Mouse (Mus musculus) erythroid progenitor cell, adult 5-6 weeks (primary cell): ENCODE data around the gene Gas7. TPM values are rescaled to one million over a fixed set of nuclear protein-coding genes. Genes with fewer than 3 reads are reported as not detected.

Source experiments
- ATAC-seq: replicated peaks from 2 replicates; pipeline ENCODE4 v1.8.0; 2016; ENCODE audit warnings: moderate number of reproducible peaks, mild to moderate bottlenecking, moderate TSS enrichment, inconsistent platforms; ENCODE audit not compliant: poor library complexity, low FRiP score, severe bottlenecking
- total RNA-seq, 2 experiments: library from RNA; stranded (forward) in 1 of 2; stranded (reverse) in 1 of 2; fragments of 150-400 nt in 1 of 2; fragments of 186-747, 209-891 nt in 1 of 2; gene quantifications; 2 replicates each; pipeline versions ENCODE4 v1.2.3 to v1.2.4; 2015 to 2017; ENCODE audit warnings: low replicate concordance in 2 of 2

Gas7 gene
- total RNA-seq, 2 experiments from 2014 or later: 6.4 to 14.3 TPM

DNA sequence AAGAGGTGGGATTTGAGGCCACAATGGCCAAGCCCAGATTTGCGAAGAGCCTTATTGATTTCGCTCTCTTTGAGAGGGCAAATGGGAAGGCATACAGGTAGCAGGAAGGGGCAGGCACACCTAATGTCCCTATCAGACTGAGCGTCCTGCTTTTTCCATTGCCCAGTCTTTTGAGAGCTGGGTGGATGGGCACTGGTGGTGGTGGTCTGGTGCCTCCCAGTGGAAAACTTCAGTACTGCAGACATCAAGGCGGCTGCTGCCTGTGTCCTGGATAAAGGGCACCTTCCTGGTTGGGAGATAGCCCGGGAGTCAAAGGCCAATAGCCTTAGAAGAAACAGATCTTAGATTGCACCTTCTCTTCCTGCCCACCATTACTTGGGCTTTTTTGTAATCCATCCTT is 192.5 kb downstream of the Gas7 start:
- no peak for ATAC-seq

DNA sequence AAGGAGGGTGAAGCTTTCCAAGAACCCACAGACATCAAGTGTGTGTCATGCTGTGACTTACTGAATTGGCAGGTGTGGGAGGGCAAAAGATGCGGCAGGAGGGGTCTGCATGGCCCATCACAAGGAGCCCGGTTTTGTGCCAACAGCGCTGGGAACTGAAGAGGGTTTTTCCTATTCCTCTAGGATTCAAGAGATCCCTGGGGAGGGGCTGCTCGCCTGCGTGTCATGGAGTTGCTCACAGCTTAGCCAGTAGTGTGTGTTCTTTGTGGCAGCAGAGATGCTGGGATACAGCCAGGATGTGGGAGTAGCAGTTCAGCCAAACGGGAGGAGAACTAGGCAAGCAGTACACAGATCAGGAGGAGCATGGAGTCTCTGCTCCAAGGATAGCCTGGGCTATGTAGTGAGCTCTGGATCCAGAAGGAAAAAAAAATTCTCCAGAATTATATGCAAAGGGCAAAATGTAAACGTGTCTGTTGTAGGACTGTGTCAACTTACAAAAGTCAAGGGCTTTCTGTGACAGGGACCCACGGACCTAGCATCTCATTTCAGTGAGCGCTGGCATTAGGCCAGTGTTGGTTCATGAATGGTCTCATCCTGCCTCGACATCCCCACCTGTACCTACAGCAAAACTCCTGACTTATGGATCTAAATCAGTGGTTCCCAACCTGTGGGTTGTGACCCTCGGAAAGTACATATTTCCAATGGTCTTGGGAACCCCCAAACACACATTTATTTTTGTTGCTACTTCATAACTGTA is 193.6 kb downstream of the Gas7 start:
- no peak for ATAC-seq

DNA sequence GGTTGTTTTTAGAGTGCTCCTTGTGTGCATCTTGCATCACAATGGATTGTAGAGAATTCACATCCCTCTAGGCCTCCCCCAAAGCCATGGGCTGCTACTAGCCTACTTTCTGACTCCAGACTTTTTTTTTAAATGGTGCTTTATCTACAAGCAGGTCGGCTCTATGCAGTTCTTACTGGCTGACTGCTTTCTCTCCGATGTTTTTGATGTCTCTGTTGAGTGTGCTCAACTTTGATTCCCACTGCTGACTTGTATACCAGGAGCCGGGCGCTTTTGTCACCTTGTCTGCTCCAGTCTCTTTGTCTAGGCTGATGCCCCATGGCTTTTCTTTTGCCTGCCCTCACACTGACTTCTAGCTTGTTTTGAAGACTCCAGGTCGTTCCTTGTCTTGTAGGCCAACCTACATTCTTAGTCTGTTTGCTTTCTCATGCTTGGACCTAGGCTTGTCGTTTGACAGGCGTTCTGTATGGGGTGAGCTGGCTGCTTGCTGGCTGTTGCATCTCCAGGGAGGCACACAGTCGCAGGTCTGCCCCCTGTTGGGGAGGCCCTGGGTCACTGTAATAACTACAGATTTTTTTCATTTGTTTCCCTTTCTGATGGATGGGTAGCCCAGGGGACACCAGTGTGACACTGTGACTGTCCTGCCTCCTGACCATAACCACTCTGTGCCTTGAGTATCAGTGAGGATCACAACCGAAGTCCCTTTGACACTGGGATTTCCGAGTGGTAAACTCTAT is 194.9 kb downstream of the Gas7 start:
- ATAC-seq: no peak

DNA sequence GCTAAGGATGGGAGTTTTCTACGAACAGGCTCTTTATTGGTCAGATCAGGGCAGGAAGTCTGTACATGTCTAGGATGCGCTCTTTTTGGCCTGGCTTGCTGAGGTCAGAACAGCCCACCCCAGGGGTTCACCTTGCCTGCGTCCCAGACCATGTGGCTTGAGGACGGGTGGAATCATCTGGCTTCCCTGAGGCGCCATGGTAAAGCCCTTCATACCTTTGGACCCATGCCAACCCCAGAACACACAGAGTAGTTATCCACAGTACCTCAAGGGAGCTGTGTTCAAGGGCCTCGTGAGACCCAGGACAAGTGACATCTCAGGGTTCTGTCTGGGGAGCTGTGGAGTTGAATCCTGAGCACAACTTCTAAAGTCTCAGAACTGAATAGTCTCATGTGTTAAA is 196.5 kb downstream of the Gas7 start:
- ATAC-seq: no peak

DNA sequence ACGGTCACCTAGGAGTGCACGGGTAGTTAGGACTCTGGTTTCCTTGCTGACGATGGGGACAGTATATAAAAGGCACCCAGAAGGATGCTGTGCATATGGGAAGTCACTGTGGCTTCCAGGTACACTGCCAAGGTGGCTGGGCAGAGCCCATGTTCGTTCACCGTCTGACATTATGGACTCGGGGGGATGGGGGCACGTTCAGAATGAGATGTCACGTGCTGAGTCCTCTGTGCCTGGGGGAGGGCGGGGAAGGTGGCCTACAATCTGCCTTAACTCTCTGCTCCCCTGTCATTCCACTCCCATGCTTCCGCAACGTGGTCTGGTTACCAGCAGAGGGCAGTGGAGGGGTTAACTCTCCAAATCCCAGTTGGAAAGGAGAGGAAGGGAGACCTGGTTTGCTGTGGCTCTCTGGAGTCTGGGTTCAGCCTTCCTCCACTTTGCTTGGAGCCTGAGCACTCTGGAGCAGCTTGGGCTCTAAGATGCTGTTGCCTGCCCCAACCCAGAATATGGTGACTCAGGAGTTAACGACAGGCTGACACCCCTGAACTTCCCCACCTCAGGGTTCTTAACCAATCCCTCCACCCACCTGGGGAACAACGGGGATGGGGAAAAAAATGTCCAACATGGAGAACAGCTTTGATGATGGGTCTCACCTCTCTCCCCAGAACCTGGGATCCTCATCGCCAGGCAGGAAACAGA is 197.1 kb downstream of the Gas7 start:
- no peak for ATAC-seq

DNA sequence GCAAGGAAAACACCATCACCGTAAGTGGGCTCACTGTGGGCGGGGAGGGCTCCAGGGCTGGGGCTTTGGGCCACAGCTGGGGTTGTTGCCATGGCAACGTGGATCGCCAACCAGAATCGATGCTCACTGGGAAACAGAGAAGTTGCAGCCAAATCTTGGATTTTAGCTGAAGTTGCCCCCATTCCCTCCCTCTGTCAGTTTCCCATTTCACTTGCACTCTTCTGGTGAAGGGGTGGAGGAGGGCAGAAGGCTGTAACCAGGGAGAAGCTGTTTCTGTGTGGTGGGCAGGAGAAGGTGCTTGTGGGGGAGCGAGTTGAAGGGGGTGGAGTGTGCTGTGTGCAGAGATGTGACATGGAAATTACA is 197.6 kb downstream of the Gas7 start:
- no peak for ATAC-seq

DNA sequence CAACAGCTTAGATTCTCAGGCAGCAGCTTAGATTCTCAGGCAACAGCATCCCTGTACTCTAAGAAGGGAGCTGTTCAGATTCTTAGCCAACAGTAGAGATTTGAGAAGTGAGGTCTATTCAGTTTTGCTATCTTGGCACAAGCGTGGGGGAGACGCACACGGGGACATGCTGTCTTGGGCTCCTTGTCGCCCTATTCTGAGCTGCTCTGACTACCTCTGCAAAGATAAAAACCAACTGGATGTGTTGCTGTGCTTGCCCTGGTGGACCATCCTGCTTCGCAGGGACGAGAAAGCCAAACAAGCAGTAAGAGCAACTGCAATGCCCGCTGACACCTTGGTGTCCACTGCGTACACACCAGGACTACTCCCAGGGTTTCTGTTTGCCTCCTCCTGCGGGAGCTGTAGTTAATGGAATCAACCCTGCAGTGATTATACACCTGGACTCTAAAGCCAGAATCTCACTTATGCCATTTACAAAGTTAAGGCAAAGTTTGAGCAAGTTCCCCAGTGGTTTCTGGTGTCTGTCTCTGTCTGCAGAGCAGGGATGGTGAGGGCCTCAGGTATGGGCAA is 198.4 kb downstream of the Gas7 start:
- no peak for ATAC-seq

DNA sequence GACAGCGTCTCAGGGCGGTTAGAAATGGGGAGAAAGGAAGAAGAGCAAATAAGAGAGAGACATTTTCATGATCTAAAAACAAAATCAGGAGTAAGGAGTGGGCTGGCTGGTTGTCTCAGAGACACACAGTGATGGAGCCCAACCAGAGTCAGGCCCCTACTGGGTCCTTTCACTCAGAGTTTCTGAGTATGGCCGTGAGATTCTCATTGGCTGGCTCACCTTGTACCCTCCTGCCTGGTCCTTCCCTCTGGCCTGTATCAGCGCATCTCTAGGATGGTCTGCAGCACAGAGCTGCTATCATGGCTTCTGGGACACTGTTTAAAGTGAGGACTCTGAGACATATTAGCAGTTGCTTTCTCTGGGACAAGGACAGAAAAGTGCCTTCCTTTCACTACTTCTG is 199.3 kb downstream of the Gas7 start:
- no peak for ATAC-seq

DNA sequence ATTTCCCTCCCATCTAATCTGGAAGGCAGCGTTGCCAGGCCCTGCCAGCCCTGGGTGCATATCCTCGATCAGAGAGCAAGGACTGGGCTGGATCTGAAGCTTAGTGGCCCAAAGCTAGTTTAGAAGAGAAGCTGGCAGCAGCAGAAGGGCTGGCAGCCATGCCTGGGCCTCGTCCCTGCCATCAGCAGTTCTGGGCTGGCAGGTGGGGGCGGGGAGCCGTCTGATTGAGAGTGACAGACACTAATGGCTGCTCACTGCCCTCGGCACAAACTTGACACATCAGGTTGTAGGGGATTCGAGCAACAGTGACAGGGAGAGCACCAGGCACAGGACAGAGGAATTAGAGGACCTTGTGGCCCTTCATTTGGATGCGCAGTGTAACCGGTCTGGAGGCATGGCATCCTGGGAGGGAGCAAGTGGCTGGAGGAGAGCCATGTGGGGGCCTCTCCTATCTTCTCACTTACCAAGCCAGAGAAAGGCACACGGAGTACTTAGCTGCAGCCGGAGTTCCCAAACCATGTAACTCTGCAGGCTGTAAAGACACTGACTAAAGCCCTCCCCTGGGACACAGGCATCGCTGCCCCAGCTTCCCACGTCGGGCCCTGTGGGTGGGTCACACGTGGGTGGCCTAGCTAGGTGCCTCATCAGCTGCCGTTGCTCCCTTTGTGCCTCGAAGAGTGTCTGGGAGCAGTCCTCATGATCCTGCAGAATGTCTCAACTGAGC is 200.2 kb downstream of the Gas7 start:
- ATAC-seq: no peak

DNA sequence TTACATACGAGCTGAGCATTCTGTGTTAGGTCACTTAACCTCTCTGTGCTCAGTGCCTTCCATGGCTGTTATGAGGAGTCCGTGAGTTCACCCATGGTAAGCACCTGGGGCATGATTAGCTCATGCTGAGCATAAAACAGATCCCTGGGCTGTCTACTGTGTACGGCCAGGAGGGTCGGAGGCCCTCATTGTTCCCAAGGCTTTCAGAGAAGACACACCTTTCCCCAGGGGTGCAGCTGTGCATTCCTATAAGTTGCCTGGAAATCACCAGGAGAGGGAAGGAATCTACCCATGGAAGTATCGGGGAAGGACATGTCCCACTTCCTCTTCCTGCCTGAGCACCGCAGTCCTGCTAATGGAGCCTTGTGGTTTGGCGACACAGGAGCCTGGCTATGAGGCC is 201.1 kb downstream of the Gas7 start:
- no peak for ATAC-seq

DNA sequence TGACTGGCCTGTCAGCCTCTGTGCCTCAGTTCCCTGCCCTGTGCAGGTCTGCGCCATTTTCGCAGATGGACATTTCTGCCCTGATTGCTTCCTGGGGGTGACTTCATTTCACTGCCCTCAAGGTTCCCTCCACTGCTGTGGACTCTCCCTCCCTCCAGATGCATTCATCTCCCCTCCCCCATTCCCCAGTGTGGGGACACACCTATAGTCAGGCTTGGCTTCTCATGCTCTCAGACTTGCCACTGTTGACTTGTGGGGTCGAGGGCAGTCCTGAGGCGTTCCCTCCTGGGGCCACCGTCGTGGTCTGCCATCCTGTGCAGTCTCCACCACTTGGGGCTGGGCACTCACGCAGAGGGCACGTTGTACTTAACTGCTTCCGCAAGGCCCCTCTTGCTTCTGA is 201.6 kb downstream of the Gas7 start:
- no peak for ATAC-seq

DNA sequence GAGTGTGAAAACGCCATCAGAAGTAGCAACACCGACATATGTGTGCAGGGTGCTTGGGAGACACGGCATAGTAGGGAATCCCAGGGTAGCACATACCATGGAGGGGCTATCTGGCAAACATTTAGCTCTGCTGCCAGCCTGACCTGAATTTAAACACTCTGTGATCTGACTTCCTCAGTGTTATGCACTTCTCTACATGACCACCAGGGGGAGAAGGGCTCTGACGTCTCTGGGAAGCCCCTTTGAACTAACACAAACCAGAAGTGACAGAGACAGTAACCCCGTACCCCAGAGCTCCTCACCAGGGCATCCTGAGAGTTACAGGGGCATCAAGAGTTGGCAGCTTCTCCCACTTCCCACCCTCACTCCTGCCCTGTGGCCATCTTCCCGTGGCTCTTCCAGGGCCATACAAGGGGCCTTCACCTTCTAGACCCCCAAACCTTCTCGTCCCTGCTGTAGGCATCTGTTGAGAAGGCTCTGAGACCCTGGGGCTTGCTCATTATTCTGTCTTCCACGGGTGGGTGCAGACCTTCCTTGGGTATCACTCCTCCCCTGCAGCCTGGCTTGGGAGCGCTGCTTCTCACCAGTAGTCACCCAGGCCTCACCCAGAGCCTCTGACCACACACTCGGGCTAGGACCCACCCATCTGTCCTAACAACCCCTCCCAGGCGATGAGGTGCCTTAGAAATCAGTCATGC is 202.6 kb downstream of the Gas7 start:
- ATAC-seq: no peak

DNA sequence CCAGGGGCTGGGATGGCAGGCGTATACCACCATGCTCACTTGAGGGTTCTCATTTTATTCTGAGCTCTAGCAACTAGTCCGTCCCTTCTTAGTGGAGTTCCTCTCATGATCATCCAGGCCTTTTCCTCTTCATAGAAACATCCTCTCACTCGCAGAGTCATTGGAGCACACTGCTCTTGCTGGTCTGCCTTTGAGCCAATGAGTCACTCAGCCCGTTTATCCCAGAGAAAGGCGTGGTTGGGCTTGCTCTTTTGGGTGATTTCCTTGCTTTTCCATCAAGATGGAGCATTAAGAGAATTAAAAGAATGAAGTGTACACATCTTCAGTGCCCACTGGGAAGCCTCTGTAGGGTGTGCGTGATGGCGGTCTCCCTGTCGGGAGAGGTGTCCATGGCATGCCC is 206.2 kb downstream of the Gas7 start:
- no peak for ATAC-seq

DNA sequence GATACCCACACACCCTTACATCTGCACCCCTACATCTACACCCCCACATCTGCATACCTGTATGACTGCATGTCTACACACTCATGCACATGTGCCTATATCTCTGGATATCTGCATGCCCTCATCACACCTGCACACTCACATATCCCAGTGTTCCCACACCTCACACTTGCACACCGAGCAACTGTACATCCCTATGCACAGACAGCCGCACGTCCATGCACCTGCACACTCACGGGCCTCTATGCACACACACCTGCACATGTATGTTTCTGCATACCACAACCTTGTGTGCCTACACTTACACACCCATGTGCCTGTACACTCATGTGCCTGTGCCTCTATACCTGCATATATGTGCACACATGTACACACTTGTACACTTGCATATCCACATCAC is 208.2 kb downstream of the Gas7 start:
- ATAC-seq: no peak

DNA sequence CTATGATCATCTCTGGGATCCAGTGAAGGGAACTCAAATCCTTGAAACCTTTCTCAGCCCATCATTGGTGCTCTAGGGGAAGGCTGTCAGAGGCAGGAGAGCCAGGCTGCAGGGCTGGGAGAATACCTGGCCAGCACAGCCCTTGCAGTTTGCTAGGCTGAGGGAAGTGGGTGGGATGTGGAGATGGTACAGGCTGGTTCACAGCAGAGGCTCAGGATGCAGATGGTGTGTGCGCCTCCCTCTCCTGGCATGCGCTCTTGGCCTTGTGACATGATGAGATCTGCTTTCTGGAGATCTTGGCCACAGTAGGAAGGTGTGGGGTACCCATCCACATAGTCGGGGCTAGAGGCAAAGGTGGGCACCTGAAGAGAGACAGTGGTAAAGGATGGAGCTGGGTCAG is 209.0 kb downstream of the Gas7 start:
- no peak for ATAC-seq

DNA sequence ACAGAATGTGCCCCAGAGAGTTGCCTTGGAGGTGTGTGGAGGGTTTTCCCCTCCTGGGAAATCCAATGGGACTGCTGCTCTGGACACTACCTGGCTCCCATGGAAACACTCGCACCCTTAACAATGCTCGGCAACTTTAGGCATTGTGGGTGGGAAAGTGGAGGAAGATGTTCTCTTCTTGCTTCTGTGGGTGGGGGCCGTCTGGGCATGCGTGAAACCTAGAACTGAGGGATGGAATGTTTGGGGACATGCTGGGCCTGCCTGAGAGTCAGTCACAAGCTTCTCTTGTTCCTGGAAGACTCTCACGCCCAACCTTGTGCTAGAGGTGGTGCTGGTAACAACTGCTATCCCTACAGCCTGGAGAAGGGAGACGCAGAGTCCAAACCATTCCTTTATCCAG is 209.7 kb downstream of the Gas7 start:
- ATAC-seq: no peak

DNA sequence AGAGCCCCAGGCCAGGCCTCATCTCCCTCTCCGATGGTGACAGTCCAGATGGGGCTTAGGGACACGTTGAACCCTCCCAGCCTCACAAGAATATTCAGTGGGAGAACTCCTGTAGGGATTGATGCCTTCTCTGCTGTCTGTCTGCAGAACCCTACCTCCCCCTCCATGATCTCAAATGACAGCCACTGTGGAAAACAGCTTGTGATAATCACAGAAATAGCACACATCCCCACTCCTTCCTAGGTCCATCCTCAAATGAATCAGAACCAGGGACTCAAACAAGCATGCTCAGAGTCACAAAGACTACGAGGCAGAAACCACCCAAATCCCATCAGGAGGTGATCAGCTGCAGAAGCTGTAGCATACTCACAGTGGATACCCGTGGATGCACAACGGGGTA is 210.9 kb downstream of the Gas7 start:
- ATAC-seq: no peak

DNA sequence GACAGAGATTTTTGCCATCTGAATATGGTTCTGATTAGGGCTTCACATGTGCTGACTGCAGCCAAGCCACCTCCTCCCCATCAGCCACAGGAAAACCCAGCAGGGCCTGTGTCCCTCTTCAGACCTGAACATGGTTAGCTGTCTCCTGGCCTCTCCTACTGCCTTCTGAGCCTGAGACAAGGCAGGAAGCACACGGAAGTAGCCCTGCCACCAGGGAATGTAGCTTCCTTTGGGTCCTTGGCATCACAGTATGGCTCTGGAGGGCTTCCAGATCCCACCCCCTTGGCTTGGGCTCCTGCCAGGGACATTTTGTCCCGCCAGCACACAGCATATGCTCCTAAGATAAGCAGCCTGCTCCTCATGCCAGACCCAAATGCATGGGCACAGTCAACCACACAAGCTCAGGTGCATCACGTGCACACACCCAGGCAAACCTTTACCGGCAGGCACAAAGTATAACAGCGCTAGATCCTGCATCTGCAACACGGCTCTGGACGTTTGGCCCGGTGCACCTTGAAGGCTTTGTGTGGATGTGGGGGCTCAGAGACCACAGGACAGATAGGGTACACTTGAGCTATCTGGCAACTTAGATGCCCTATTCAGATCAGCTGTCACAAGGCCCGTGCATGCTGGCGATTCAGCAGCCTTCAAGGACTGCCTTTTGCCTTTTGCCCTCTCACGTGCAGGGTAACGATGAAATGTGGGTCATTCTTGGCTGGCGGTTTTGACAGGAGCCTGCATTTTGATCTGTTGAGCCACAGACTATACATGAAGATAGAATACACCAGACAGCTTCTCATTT is 212.5 kb downstream of the Gas7 start:
- ATAC-seq: no peak
